Mouse (Mus musculus): ENCODE measurements around the gene Znrf2. TPM values are rescaled to one million over a fixed set of nuclear protein-coding genes. Genes with fewer than 3 reads are reported as not detected.

Gene Znrf2
- polyA plus RNA-seq, 1 experiment from 2014 or later, result 5.1 TPM

- H3K9me3 ChIP-seq (ENCODE audit: control insufficient read depth, low read length), result no peaks in the 10 kb centered on the region
- WGBS, result 88% methylated on average over 1 of the region's 1 CpGs
- DNase-seq (ENCODE audit: low spot score), result no peak
Observed at GRCm38 (mm10) chr6:54828274-54828673, 11.6 kb downstream of the Znrf2 start.

GRCm38 (mm10) chr6:54830048-54830772, 13.5 kb downstream of the Znrf2 start:
- ATAC-seq (ENCODE audit: low read depth) (no peak), DNase-seq (ENCODE audit: low spot score) (no peak)
- Histone ChIP-seq H3K9ac (ENCODE audit: low read depth, low read length) (no peak overlapping the region), H3K27ac (replicated peaks; ENCODE audit: low read depth, low read length) (no peak overlapping the region), H3K36me3 (ENCODE audit: control insufficient read depth, insufficient read depth, low read length) (no peaks in the 10 kb centered on the region), H3K9me3 (ENCODE audit: control insufficient read depth, low read length) (no peaks in the 10 kb centered on the region), H3K4me2 (ENCODE audit: low read depth, low read length) (no peak overlapping the region), H3K4me1 (ENCODE audit: control insufficient read depth, insufficient read depth, low read length) (0 out of 2 replicates have a peak, but pooled peaks cover 6% of the 10 kb centered on the region), H3K4me3 (ENCODE audit: low read depth, low read length) (no peak overlapping the region), H3K27me3 (replicated peaks; ENCODE audit: control insufficient read depth, insufficient read depth, low read length) (no peaks in the 10 kb centered on the region)
- WGBS, result 81% methylated on average over 7 of the region's 7 CpGs

More at GRCm38 (mm10) chr6:54828274-54828673, 11.6 kb downstream of the Znrf2 start:
- H3K27ac ChIP-seq (replicated peaks; ENCODE audit: low read depth, low read length), result no peak overlapping the region
- no peak overlapping the region for H3K9ac ChIP-seq (ENCODE audit: low read depth, low read length)
- no peak overlapping the region for H3K4me3 ChIP-seq (ENCODE audit: low read depth, low read length)
- H3K4me1 ChIP-seq (ENCODE audit: control insufficient read depth, insufficient read depth, low read length), result 0 out of 2 replicates have a peak, but pooled peaks cover 6% of the 10 kb centered on the region
- H3K4me2 ChIP-seq (ENCODE audit: low read depth, low read length), result no peak overlapping the region
- no peak for ATAC-seq (ENCODE audit: low read depth)
- H3K36me3 ChIP-seq (ENCODE audit: control insufficient read depth, insufficient read depth, low read length), result no peaks in the 10 kb centered on the region
- H3K27me3 ChIP-seq (replicated peaks; ENCODE audit: control insufficient read depth, insufficient read depth, low read length), result no peaks in the 10 kb centered on the region

DNA sequence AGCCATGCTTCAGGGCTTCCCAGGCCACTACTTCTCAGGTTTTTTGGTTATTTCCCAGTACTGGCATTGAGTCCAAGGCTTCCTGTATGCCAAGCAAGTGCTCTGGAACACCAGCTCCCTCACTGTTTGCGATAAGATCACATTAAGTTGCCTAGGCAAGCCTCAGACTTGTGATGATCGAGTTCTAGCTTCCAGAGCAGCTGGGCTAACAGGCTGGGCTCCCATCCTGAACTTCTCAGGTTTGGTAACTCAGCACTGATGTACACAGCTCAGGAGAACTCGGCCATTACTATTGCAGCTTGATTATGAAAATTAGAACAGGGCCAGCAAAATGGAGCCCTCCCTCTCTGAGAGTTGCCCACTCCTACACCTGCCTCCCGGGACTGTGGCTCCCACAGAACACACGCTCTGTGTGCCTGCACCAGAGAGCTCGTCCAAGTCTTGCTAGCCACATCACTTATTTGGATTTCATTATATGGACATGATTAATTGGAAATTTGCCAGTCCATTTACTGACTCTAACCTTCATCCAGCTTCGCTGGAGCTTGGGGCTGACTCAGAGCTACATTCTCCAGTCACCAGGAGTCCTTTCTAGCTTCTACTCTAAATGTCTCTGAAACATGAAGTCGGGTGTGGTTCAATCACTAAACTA, 14.5 kb downstream of the Znrf2 start:
- Histone ChIP-seq H3K4me2 (ENCODE audit: low read depth, low read length) (no peak overlapping the region), H3K36me3 (ENCODE audit: control insufficient read depth, insufficient read depth, low read length) (no peaks in the 10 kb centered on the region), H3K27ac (replicated peaks; ENCODE audit: low read depth, low read length) (no peak overlapping the region), H3K9me3 (ENCODE audit: control insufficient read depth, low read length) (no peaks in the 10 kb centered on the region), H3K9ac (ENCODE audit: low read depth, low read length) (no peak overlapping the region), H3K4me1 (ENCODE audit: control insufficient read depth, insufficient read depth, low read length) (0 out of 2 replicates have a peak, but pooled peaks cover 6% of the 10 kb centered on the region), H3K27me3 (replicated peaks; ENCODE audit: control insufficient read depth, insufficient read depth, low read length) (no peaks in the 10 kb centered on the region), H3K4me3 (ENCODE audit: low read depth, low read length) (no peak overlapping the region)
- ATAC-seq (ENCODE audit: low read depth) (no peak), DNase-seq (ENCODE audit: low spot score) (peak; percentile 49)
- WGBS, result 60% methylated on average over 8 of the region's 8 CpGs

- Histone ChIP-seq H3K27ac (replicated peaks; ENCODE audit: low read depth, low read length) (no peak overlapping the region), H3K9me3 (ENCODE audit: control insufficient read depth, low read length) (peaks cover 2% of the 10 kb centered on the region; the same call in 1 of the 2 replicates), H3K4me1 (ENCODE audit: control insufficient read depth, insufficient read depth, low read length) (0 out of 2 replicates have a peak, but pooled peaks cover 6% of the 10 kb centered on the region), H3K27me3 (replicated peaks; ENCODE audit: control insufficient read depth, insufficient read depth, low read length) (no peaks in the 10 kb centered on the region), H3K4me2 (ENCODE audit: low read depth, low read length) (no peak overlapping the region), H3K4me3 (ENCODE audit: low read depth, low read length) (no peak overlapping the region), H3K36me3 (ENCODE audit: control insufficient read depth, insufficient read depth, low read length) (no peaks in the 10 kb centered on the region), H3K9ac (ENCODE audit: low read depth, low read length) (no peak overlapping the region)
- DNase-seq (ENCODE audit: low spot score), result no peak
- 62% methylated on average over 2 of the region's 2 CpGs for WGBS
- no peak for ATAC-seq (ENCODE audit: low read depth)
Observed at GRCm38 (mm10) chr6:54833427-54833826, 16.7 kb downstream of the Znrf2 start.

DNA sequence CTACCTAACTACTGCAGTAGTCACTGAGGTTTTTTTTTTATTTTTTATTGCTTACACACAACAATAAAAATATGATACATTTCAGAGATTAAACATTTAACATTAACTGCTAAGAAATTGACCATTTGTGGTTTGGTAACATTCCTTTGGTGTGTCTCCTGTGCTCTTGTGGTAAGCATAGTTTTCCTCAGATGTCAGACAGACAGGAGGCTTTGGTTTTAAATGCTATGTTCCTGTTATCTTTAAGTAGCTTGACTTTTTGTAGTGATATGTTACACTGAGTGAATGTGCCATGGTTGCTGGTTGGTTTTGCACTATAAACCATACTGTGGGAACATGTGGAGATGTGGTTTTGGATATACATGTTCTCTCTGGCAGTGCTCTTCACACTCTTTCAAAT, 19.9 kb downstream of the Znrf2 start:
- DNase-seq (ENCODE audit: low spot score), result no peak
- no peak overlapping the region for H3K27ac ChIP-seq (replicated peaks; ENCODE audit: low read depth, low read length)
- H3K27me3 ChIP-seq (replicated peaks; ENCODE audit: control insufficient read depth, insufficient read depth, low read length), result no peaks in the 10 kb centered on the region
- 0 out of 2 replicates have a peak, but pooled peaks cover 5% of the 10 kb centered on the region for H3K36me3 ChIP-seq (ENCODE audit: control insufficient read depth, insufficient read depth, low read length)
- ATAC-seq (ENCODE audit: low read depth), result no peak
- H3K4me1 ChIP-seq (ENCODE audit: control insufficient read depth, insufficient read depth, low read length), result no peaks in the 10 kb centered on the region
- no peak overlapping the region for H3K4me3 ChIP-seq (ENCODE audit: low read depth, low read length)
- H3K4me2 ChIP-seq (ENCODE audit: low read depth, low read length), result no peak overlapping the region
- H3K9ac ChIP-seq (ENCODE audit: low read depth, low read length), result no peak overlapping the region
- H3K9me3 ChIP-seq (ENCODE audit: control insufficient read depth, low read length), result peaks cover 17% of the 10 kb centered on the region

- no peak overlapping the region for H3K4me2 ChIP-seq (ENCODE audit: low read depth, low read length)
- ATAC-seq (ENCODE audit: low read depth), result no peak
- H3K9me3 ChIP-seq (ENCODE audit: control insufficient read depth, low read length), result peaks cover 17% of the 10 kb centered on the region
- 0 out of 2 replicates have a peak, but pooled peaks cover 5% of the 10 kb centered on the region for H3K36me3 ChIP-seq (ENCODE audit: control insufficient read depth, insufficient read depth, low read length)
- no peak overlapping the region for H3K4me3 ChIP-seq (ENCODE audit: low read depth, low read length)
- DNase-seq (ENCODE audit: low spot score), result no peak
- no peak overlapping the region for H3K27ac ChIP-seq (replicated peaks; ENCODE audit: low read depth, low read length)
- no peak overlapping the region for H3K9ac ChIP-seq (ENCODE audit: low read depth, low read length)
- no peaks in the 10 kb centered on the region for H3K27me3 ChIP-seq (replicated peaks; ENCODE audit: control insufficient read depth, insufficient read depth, low read length)
- peaks cover 6% of the 10 kb centered on the region; the same call in 1 of the 2 replicates for H3K4me1 ChIP-seq (ENCODE audit: control insufficient read depth, insufficient read depth, low read length)
Observed at GRCm38 (mm10) chr6:54841399-54841798, 24.7 kb downstream of the Znrf2 start.

DNA sequence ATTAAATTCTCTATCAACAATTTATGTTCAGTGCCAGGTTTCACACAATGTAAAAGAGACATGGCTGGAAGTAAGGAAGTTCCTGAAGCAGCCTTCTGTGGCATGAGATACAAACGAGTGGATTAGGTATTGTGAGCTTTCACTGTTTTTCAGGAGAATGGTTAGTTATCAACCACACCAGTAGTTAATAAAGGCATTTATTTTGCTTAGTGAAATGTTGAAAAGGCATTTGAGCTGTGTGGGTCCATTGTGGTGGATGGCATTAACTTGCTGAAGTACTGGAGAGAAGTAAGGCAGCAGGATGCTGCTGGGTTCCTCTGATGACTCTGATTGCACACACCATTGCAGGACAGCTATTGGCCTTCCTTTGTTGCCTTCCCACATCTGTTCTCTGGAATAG, 25.3 kb downstream of the Znrf2 start:
- Histone ChIP-seq H3K27ac (replicated peaks; ENCODE audit: low read depth, low read length) (no peak overlapping the region), H3K4me1 (ENCODE audit: control insufficient read depth, insufficient read depth, low read length) (peaks cover 6% of the 10 kb centered on the region; the same call in 1 of the 2 replicates), H3K9me3 (ENCODE audit: control insufficient read depth, low read length) (peaks cover 17% of the 10 kb centered on the region), H3K4me3 (ENCODE audit: low read depth, low read length) (no peak overlapping the region), H3K4me2 (ENCODE audit: low read depth, low read length) (no peak overlapping the region), H3K36me3 (ENCODE audit: control insufficient read depth, insufficient read depth, low read length) (0 out of 2 replicates have a peak, but pooled peaks cover 5% of the 10 kb centered on the region), H3K9ac (ENCODE audit: low read depth, low read length) (no peak overlapping the region), H3K27me3 (replicated peaks; ENCODE audit: control insufficient read depth, insufficient read depth, low read length) (no peaks in the 10 kb centered on the region)
- ATAC-seq (ENCODE audit: low read depth) (no peak), DNase-seq (ENCODE audit: low spot score) (no peak)
- 38% methylated on average over 1 of the region's 1 CpGs for WGBS

DNA sequence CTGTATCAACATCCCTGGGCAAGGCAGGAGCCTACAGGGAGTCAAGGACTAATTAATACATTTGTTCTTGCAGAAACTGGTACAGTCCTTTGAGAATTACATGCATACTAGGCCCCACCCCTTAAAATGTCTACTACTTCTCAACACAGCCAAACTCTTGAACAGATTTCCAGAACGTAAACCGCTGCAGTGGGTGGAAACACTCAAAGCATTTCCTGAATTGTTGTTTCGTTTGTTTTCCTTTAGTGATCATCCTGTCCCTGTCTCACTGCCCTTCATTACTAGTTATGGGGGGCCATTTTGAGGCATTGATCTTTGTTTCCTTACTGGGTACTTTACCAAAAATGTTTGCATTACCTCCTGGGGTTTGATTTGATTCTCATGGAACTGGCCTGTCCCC, 31.8 kb downstream of the Znrf2 start:
- Histone ChIP-seq H3K9ac (ENCODE audit: low read depth, low read length) (no peak overlapping the region), H3K27me3 (replicated peaks; ENCODE audit: control insufficient read depth, insufficient read depth, low read length) (no peaks in the 10 kb centered on the region), H3K4me2 (ENCODE audit: low read depth, low read length) (no peak overlapping the region), H3K27ac (replicated peaks; ENCODE audit: low read depth, low read length) (no peak overlapping the region), H3K36me3 (ENCODE audit: control insufficient read depth, insufficient read depth, low read length) (no peaks in the 10 kb centered on the region), H3K4me3 (ENCODE audit: low read depth, low read length) (no peak overlapping the region), H3K4me1 (ENCODE audit: control insufficient read depth, insufficient read depth, low read length) (no peaks in the 10 kb centered on the region; the same call in 1 of the 2 replicates), H3K9me3 (ENCODE audit: control insufficient read depth, low read length) (no peaks in the 10 kb centered on the region)
- ATAC-seq (ENCODE audit: low read depth), result peak; percentile 47; the same call in 1 of the 2 replicates
- DNase-seq (ENCODE audit: low spot score), result no peak
- WGBS, result 76% methylated on average over 3 of the region's 3 CpGs

Measured in embryonic facial prominence, embryonic 14.5 days (tissue).